ENCODE assay signal across 18 mouse cellular contexts in genomic region chr17:66470020-66470419, GRCm38 (mm10). TPM values are rescaled to one million over a fixed set of nuclear protein-coding genes. Genes with fewer than 3 reads are reported as not detected.
DNase-seq lines count a peak whose midpoint lies in the region; ATAC-seq and TF ChIP-seq lines count a peak whose summit lies in the region.
"Had no signal": no experiment of that assay in that cellular context is flagged by ENCODE, and none has a peak within 500 bp of the region (broad histone marks: within the 10 kb centered on the region; RNA-seq: fewer than 3 reads in every experiment).

No protein-coding gene starts in this region.

- H3K9me3 ChIP-seq in kidney, embryonic 15.5 days (replicated peaks): 0 out of 2 replicates have a peak, but pooled peaks cover 4% of the 10 kb centered on the region
- H3K9me3 ChIP-seq in kidney, embryonic 14.5 days (ENCODE audit: control insufficient read depth, low read length): no peaks in the 10 kb centered on the region
- no peaks in the 10 kb centered on the region for H3K9me3 ChIP-seq in neural tube, embryonic 15.5 days (replicated peaks)
- H3K9me3 ChIP-seq in forebrain, embryonic 13.5 days (replicated peaks): no peaks in the 10 kb centered on the region
- H3K9me3 ChIP-seq: heart, embryonic 15.5 days; liver, embryonic 12.5 days had no signal

- H3K4me3 ChIP-seq in kidney, embryonic 15.5 days (replicated peaks): no peak overlapping the region
- no peak overlapping the region for H3K4me3 ChIP-seq in kidney, embryonic 14.5 days (ENCODE audit: low read length)
- no peak overlapping the region for H3K4me3 ChIP-seq in neural tube, embryonic 15.5 days (replicated peaks)
- no peak overlapping the region for H3K4me3 ChIP-seq in forebrain, embryonic 13.5 days
- no peak overlapping the region for H3K4me3 ChIP-seq in lung, adult 2 months (replicated peaks; ENCODE audit: extremely low read depth, low read depth, low read length)
- H3K4me3 ChIP-seq: embryonic facial prominence, embryonic 10.5 days; erythroblast, embryonic 14.5 days; heart, embryonic 15.5 days; liver, embryonic 12.5 days had no signal

- TF ChIP-seq POLR2A in lung, adult 2 months (IDR thresholded peaks at IDR 0.05; ENCODE audit: borderline replicate concordance, extremely low read depth, low read depth, low read length): no peak

- no peak for DNase-seq in neural tube, embryonic 10.5 days (ENCODE audit: extremely low spot score, low spot score)
- DNase-seq in lung, adult 2 months: no peak
- DNase-seq: cerebellum, adult 11 months; cerebellum, postnatal 25 days; heart, adult 11 months; thymus, postnatal 36 days had no signal

- no peak for TF ChIP-seq CTCF in lung, adult 2 months (IDR thresholded peaks at IDR 0.05; ENCODE audit: insufficient read depth, low read length)

- no peak overlapping the region for H3K9ac ChIP-seq in kidney, embryonic 15.5 days
- no peak overlapping the region for H3K9ac ChIP-seq in kidney, embryonic 14.5 days (ENCODE audit: low read depth, low read length)
- no peak overlapping the region for H3K9ac ChIP-seq in neural tube, embryonic 15.5 days (replicated peaks)
- no peak overlapping the region for H3K9ac ChIP-seq in forebrain, embryonic 13.5 days
- H3K9ac ChIP-seq: heart, embryonic 15.5 days; liver, embryonic 12.5 days had no signal

- peaks cover 12% of the 10 kb centered on the region; the same call in 1 of the 2 replicates for H3K4me1 ChIP-seq in kidney, embryonic 15.5 days
- H3K4me1 ChIP-seq in kidney, embryonic 14.5 days (ENCODE audit: control insufficient read depth, insufficient read depth, low read length): no peaks in the 10 kb centered on the region
- H3K4me1 ChIP-seq in neural tube, embryonic 15.5 days: 0 out of 2 replicates have a peak, but pooled peaks cover 2% of the 10 kb centered on the region
- peaks cover 11% of the 10 kb centered on the region for H3K4me1 ChIP-seq in forebrain, embryonic 13.5 days
- H3K4me1 ChIP-seq in lung, adult 2 months (ENCODE audit: control insufficient read depth, insufficient read depth, low read length): no peaks in the 10 kb centered on the region
- H3K4me1 ChIP-seq: heart, embryonic 15.5 days; liver, embryonic 12.5 days had no signal

- WGBS in kidney, embryonic 15.5 days: 26% methylated on average over 8 of the region's 8 CpGs
- 33% methylated on average over 8 of the region's 8 CpGs for WGBS in kidney, embryonic 14.5 days
- WGBS in neural tube, embryonic 15.5 days: 43% methylated on average over 8 of the region's 8 CpGs
- WGBS in forebrain, embryonic 13.5 days: 18% methylated on average over 8 of the region's 8 CpGs
- WGBS in lung, adult 2 months: 61% methylated on average over 8 of the region's 8 CpGs

- H3K4me2 ChIP-seq in kidney, embryonic 15.5 days: no peak overlapping the region
- no peak overlapping the region for H3K4me2 ChIP-seq in kidney, embryonic 14.5 days (replicated peaks; ENCODE audit: low read depth, low read length)
- H3K4me2 ChIP-seq in neural tube, embryonic 15.5 days: no peak overlapping the region
- H3K4me2 ChIP-seq in forebrain, embryonic 13.5 days: no peak overlapping the region
- H3K4me2 ChIP-seq: heart, embryonic 15.5 days; liver, embryonic 12.5 days had no signal

- 0 out of 2 replicates have a peak, but pooled peaks have one; percentile 15 for ATAC-seq in kidney, embryonic 15.5 days (replicated peaks; ENCODE audit: low FRiP score)
- no peak for ATAC-seq in kidney, embryonic 14.5 days (ENCODE audit: low FRiP score, low TSS enrichment)
- ATAC-seq in neural tube, embryonic 15.5 days (ENCODE audit: low FRiP score): no peak
- peak; percentile 61; the same call in 1 of the 2 replicates for ATAC-seq in forebrain, embryonic 13.5 days
- no peak for ATAC-seq in megakaryocyte, adult 5-6 weeks (ENCODE audit: poor library complexity, severe bottlenecking)
- ATAC-seq: activated CD4-positive, CD25-positive, alpha-beta regulatory T cell, adult 4 months; intestine, postnatal 0 days; liver, embryonic 12.5 days had no signal

- H3K27ac ChIP-seq in kidney, embryonic 15.5 days: 0 out of 2 replicates have a peak overlapping the region, but pooled peaks have one; percentile 60
- no peak overlapping the region for H3K27ac ChIP-seq in kidney, embryonic 14.5 days (ENCODE audit: low read depth, low read length)
- H3K27ac ChIP-seq in neural tube, embryonic 15.5 days (replicated peaks): 0 out of 2 replicates have a peak overlapping the region, but pooled peaks have one; percentile 33
- peak overlapping the region; percentile 59; the same call in 1 of the 2 replicates for H3K27ac ChIP-seq in forebrain, embryonic 13.5 days
- H3K27ac ChIP-seq: embryonic facial prominence, embryonic 10.5 days; heart, embryonic 15.5 days; liver, embryonic 12.5 days had no signal

- H3K27me3 ChIP-seq in kidney, embryonic 15.5 days: no peaks in the 10 kb centered on the region
- H3K27me3 ChIP-seq in kidney, embryonic 14.5 days (ENCODE audit: control insufficient read depth, insufficient read depth, low read length): no peaks in the 10 kb centered on the region
- H3K27me3 ChIP-seq in neural tube, embryonic 15.5 days (replicated peaks): no peaks in the 10 kb centered on the region
- H3K27me3 ChIP-seq in forebrain, embryonic 13.5 days: no peaks in the 10 kb centered on the region
- H3K27me3 ChIP-seq: heart, embryonic 15.5 days had no signal

- no peaks in the 10 kb centered on the region for H3K36me3 ChIP-seq in kidney, embryonic 15.5 days
- H3K36me3 ChIP-seq in kidney, embryonic 14.5 days (ENCODE audit: control insufficient read depth, insufficient read depth, low read length): no peaks in the 10 kb centered on the region
- no peaks in the 10 kb centered on the region for H3K36me3 ChIP-seq in neural tube, embryonic 15.5 days
- no peaks in the 10 kb centered on the region for H3K36me3 ChIP-seq in forebrain, embryonic 13.5 days (ENCODE audit: poor library complexity, severe bottlenecking)
- H3K36me3 ChIP-seq: embryonic facial prominence, embryonic 10.5 days; heart, embryonic 15.5 days; liver, embryonic 12.5 days had no signal

RNA-seq across cellular contexts. Expression of gene Mtcl1, which starts 20.5 kb away (rescaled TPM):
- 6.0 and 6.4 TPM in 2 replicates for polyA plus RNA-seq in kidney, embryonic 15.5 days (2015; fragmentation: Nextera tagmentation; extraction: Ambion mirVana)
- polyA plus RNA-seq in kidney, embryonic 14.5 days (2014; fragmentation: Nextera tagmentation; extraction: Ambion mirVana): 6.3 and 6.8 TPM in 2 replicates
- 26.5 and 27.7 TPM in 2 replicates for polyA plus RNA-seq in neural tube, embryonic 15.5 days (2015; fragmentation: Nextera tagmentation; extraction: Ambion mirVana)
- polyA plus RNA-seq in forebrain, embryonic 13.5 days (2015; fragmentation: Nextera tagmentation; extraction: Ambion mirVana): 33.0 and 33.9 TPM in 2 replicates
- total RNA-seq in megakaryocyte, adult 5-6 weeks (2015): not detected in 2 replicates
- 0.73 TPM in 1 of 2 replicates, not detected in the other for total RNA-seq in megakaryocyte, adult 5-6 weeks (2017)
- polyA plus RNA-seq in lung, adult 2 months (2012; rRNA removed): 30.6 and 32.1 TPM in 2 replicates
- total RNA-seq: megakaryocyte progenitor cell, adult 5-6 weeks had no signal
- polyA plus RNA-seq: activated CD4-positive, CD25-positive, alpha-beta regulatory T cell, adult 4 months; erythroblast, embryonic 14.5 days had no signal

RNA-seq across cellular contexts. Expression of gene Rab12, which starts 49.5 kb away (rescaled TPM):
- 41.3 and 44.1 TPM in 2 replicates for polyA plus RNA-seq in kidney, embryonic 15.5 days (2015; fragmentation: Nextera tagmentation; extraction: Ambion mirVana)
- 48.0 and 55.2 TPM in 2 replicates for polyA plus RNA-seq in kidney, embryonic 14.5 days (2014; fragmentation: Nextera tagmentation; extraction: Ambion mirVana)
- 72.6 and 82.6 TPM in 2 replicates for polyA plus RNA-seq in neural tube, embryonic 15.5 days (2015; fragmentation: Nextera tagmentation; extraction: Ambion mirVana)
- 43.0 and 48.0 TPM in 2 replicates for polyA plus RNA-seq in forebrain, embryonic 13.5 days (2015; fragmentation: Nextera tagmentation; extraction: Ambion mirVana)
- total RNA-seq in megakaryocyte, adult 5-6 weeks (2015): 22.5 and 22.7 TPM in 2 replicates
- total RNA-seq in megakaryocyte, adult 5-6 weeks (2017): 24.3 and 36.5 TPM in 2 replicates
- polyA plus RNA-seq in lung, adult 2 months (2012; rRNA removed): 45.4 and 53.0 TPM in 2 replicates

Comparison
In these comparisons a context has a peak if more than half of its experiments do, and no peak if none do; other contexts are left out.
1. ATAC-seq: peak in kidney, embryonic 15.5 days (single experiment) and forebrain, embryonic 13.5 days (single experiment); none in kidney, embryonic 14.5 days (single experiment), neural tube, embryonic 15.5 days (single experiment) and megakaryocyte, adult 5-6 weeks (single experiment).